14 mouse cellular contexts compared by ENCODE assay signal in genomic region chr5:88857311-88857710, GRCm38 (mm10).
"Had no signal": no experiment of that assay in that cellular context is flagged by ENCODE, and none has a peak within 500 bp of the region (broad histone marks: within the 10 kb centered on the region; RNA-seq: fewer than 3 reads in every experiment).

No protein-coding gene starts in this region.

- ATAC-seq: liver, postnatal 0 days; lung, postnatal 0 days; midbrain, embryonic 13.5 days; midbrain, embryonic 15.5 days had no signal

- DNase-seq: liver, postnatal 0 days; lung, adult 2 months; lung, postnatal 14 days; retina, postnatal 1 day; right cerebral cortex, adult 18-20 months; right cerebral cortex, postnatal 25 days; right cerebral cortex, postnatal 4 days; spleen, adult 18-20 months; thymus, adult 18-20 months; thymus, postnatal 14 days; thymus, postnatal 36 days had no signal
